24 mouse cellular contexts compared by ENCODE assay signal in genomic region chrX:153952866-153953265, GRCm38 (mm10). TPM values are rescaled to one million over a fixed set of nuclear protein-coding genes. Genes with fewer than 3 reads are reported as not detected.
DNase-seq lines count a peak whose midpoint lies in the region; ATAC-seq lines count a peak whose summit lies in the region.
"Not testable (repeated sequence)": the region's sequence is repeated elsewhere in the genome, so short reads cannot be mapped to it uniquely, and the experiment has no call there.
"Had no signal": no experiment of that assay in that cellular context is flagged by ENCODE, and none has a peak within 500 bp of the region (broad histone marks: within the 10 kb centered on the region; RNA-seq: fewer than 3 reads in every experiment).

No protein-coding gene starts in this region.

- peak; percentile 86 for ATAC-seq in common myeloid progenitor, adult 5-6 weeks (replicated peaks; ENCODE audit: low read depth, poor library complexity, severe bottlenecking)
- ATAC-seq in forebrain, embryonic 14.5 days, result peak; percentile 48; the same call in 1 of the 2 replicates
- ATAC-seq in granulocyte monocyte progenitor cell, adult 5-6 weeks (replicated peaks; ENCODE audit: poor library complexity, severe bottlenecking), result peak; percentile 67
- peak; percentile 32; the same call in 1 of the 2 replicates for ATAC-seq in kidney, embryonic 14.5 days (ENCODE audit: low FRiP score, low TSS enrichment)
- ATAC-seq in midbrain, embryonic 11.5 days (ENCODE audit: low FRiP score), result peak; percentile 47
- ATAC-seq in midbrain, embryonic 16.5 days, result 0 out of 2 replicates have a peak, but pooled peaks have one; percentile 21

- WGBS in forebrain, embryonic 14.5 days, result no CpG with 5 or more reads among the region's 2 CpGs
- WGBS in kidney, embryonic 14.5 days, result no CpG with 5 or more reads among the region's 2 CpGs
- no CpG with 5 or more reads among the region's 2 CpGs for WGBS in midbrain, embryonic 11.5 days
- WGBS in midbrain, embryonic 16.5 days, result no CpG with 5 or more reads among the region's 2 CpGs

- H3K4me1 ChIP-seq in forebrain, embryonic 14.5 days (ENCODE audit: control insufficient read depth, insufficient read depth, low read length); kidney, embryonic 14.5 days (ENCODE audit: control insufficient read depth, insufficient read depth, low read length); midbrain, embryonic 11.5 days (ENCODE audit: control insufficient read depth, insufficient read depth, low read length); midbrain, embryonic 16.5 days (ENCODE audit: control insufficient read depth, insufficient read depth, low read length): not testable (repeated sequence)

- not testable (repeated sequence) for H3K27me3 ChIP-seq in forebrain, embryonic 14.5 days (replicated peaks; ENCODE audit: control insufficient read depth, insufficient read depth, low read length); kidney, embryonic 14.5 days (ENCODE audit: control insufficient read depth, insufficient read depth, low read length); midbrain, embryonic 11.5 days (ENCODE audit: control insufficient read depth, insufficient read depth, low read length); midbrain, embryonic 16.5 days (ENCODE audit: control insufficient read depth, insufficient read depth, low read depth, low read length)

- not testable (repeated sequence) for H3K4me2 ChIP-seq in forebrain, embryonic 14.5 days (ENCODE audit: low read length); kidney, embryonic 14.5 days (replicated peaks; ENCODE audit: low read depth, low read length); midbrain, embryonic 11.5 days; midbrain, embryonic 16.5 days (ENCODE audit: low read length)

- not testable (repeated sequence) for H3K27ac ChIP-seq in forebrain, embryonic 14.5 days (ENCODE audit: low read depth, low read length); kidney, embryonic 14.5 days (ENCODE audit: low read depth, low read length); midbrain, embryonic 11.5 days (ENCODE audit: low read depth, low read length); midbrain, embryonic 16.5 days (ENCODE audit: low read length)

- not testable (repeated sequence) for DNase-seq in forebrain, embryonic 14.5 days (ENCODE audit: low spot score); midbrain, embryonic 11.5 days (ENCODE audit: low spot score, missing footprints)

- not testable (repeated sequence) for H3K36me3 ChIP-seq in forebrain, embryonic 14.5 days (ENCODE audit: control insufficient read depth, insufficient read depth, low read length); kidney, embryonic 14.5 days (ENCODE audit: control insufficient read depth, insufficient read depth, low read length); midbrain, embryonic 11.5 days (ENCODE audit: control insufficient read depth, insufficient read depth, low read length); midbrain, embryonic 16.5 days (ENCODE audit: control insufficient read depth, insufficient read depth, low read length)

- H3K4me3 ChIP-seq in forebrain, embryonic 14.5 days (ENCODE audit: low read depth, low read length); kidney, embryonic 14.5 days (ENCODE audit: low read length); midbrain, embryonic 11.5 days (ENCODE audit: low read depth, low read length); midbrain, embryonic 16.5 days (ENCODE audit: low read depth, low read length): not testable (repeated sequence)

- H3K9ac ChIP-seq in forebrain, embryonic 14.5 days (ENCODE audit: low read length); kidney, embryonic 14.5 days (ENCODE audit: low read depth, low read length); midbrain, embryonic 11.5 days (ENCODE audit: low read length); midbrain, embryonic 16.5 days (ENCODE audit: low read depth, low read length): not testable (repeated sequence)

- not testable (repeated sequence) for H3K9me3 ChIP-seq in forebrain, embryonic 14.5 days (replicated peaks; ENCODE audit: control insufficient read depth, low read length); kidney, embryonic 14.5 days (ENCODE audit: control insufficient read depth, low read length); midbrain, embryonic 11.5 days (ENCODE audit: control insufficient read depth, low read length); midbrain, embryonic 16.5 days (replicated peaks; ENCODE audit: control insufficient read depth, low read length, poor library complexity, severe bottlenecking)

RNA-seq across cellular contexts. Expression of gene Samt1, which starts 59.6 kb away (rescaled TPM):
- total RNA-seq in common myeloid progenitor, adult 5-6 weeks (2017), result not detected in 2 replicates
- polyA plus RNA-seq in forebrain, embryonic 14.5 days (2014; fragmentation: Nextera tagmentation; extraction: Ambion mirVana), result not detected in 2 replicates
- not detected in 2 replicates for total RNA-seq in granulocyte monocyte progenitor cell, adult 5-6 weeks (2014; fragmentation: Nextera tagmentation)
- not detected in 2 replicates for total RNA-seq in granulocyte monocyte progenitor cell, adult 5-6 weeks (2017)
- polyA plus RNA-seq in kidney, embryonic 14.5 days (2014; fragmentation: Nextera tagmentation; extraction: Ambion mirVana), result not detected in 2 replicates
- not detected in 2 replicates for polyA plus RNA-seq in midbrain, embryonic 11.5 days (2014; fragmentation: Nextera tagmentation; extraction: Ambion mirVana)
- not detected in 2 replicates for polyA plus RNA-seq in midbrain, embryonic 16.5 days (2015; fragmentation: Nextera tagmentation; extraction: Ambion mirVana)
- total RNA-seq: adrenal gland, adult 8-10 months; adrenal gland, postnatal 36 days; CH12.LX; gastrocnemius, adult 18-20 months; gastrocnemius, postnatal 14 days; heart, adult 8-10 months; heart, postnatal 25 days had no signal
- polyA plus RNA-seq: cerebellum, adult 2 months; embryonic facial prominence, embryonic 11.5 days; embryonic facial prominence, embryonic 15.5 days; erythroblast, embryonic 14.5 days; forebrain, embryonic 12.5 days; gonadal fat pad, adult 2 months; heart, embryonic 12.5 days; heart, embryonic 16.5 days; hindbrain, embryonic 11.5 days; hindbrain, embryonic 16.5 days; intestine, embryonic 14.5 days had no signal

Comparison
In these comparisons a context has a peak if more than half of its experiments do, and no peak if none do; other contexts are left out.
1. ATAC-seq: peak in every context shown above with its lines; median percentile 86 in common myeloid progenitor, adult 5-6 weeks; 67 in granulocyte monocyte progenitor cell, adult 5-6 weeks; 48 in forebrain, embryonic 14.5 days; 47 in midbrain, embryonic 11.5 days; 32 in kidney, embryonic 14.5 days; 21 in midbrain, embryonic 16.5 days.